Mouse (Mus musculus): ENCODE results near the gene Nup188. TPM values are rescaled to one million over a fixed set of nuclear protein-coding genes. Genes with fewer than 3 reads are reported as not detected.

The Nup188 gene
- polyA plus RNA-seq, 1 experiment from 2014 or later = 27.9 TPM

DNA sequence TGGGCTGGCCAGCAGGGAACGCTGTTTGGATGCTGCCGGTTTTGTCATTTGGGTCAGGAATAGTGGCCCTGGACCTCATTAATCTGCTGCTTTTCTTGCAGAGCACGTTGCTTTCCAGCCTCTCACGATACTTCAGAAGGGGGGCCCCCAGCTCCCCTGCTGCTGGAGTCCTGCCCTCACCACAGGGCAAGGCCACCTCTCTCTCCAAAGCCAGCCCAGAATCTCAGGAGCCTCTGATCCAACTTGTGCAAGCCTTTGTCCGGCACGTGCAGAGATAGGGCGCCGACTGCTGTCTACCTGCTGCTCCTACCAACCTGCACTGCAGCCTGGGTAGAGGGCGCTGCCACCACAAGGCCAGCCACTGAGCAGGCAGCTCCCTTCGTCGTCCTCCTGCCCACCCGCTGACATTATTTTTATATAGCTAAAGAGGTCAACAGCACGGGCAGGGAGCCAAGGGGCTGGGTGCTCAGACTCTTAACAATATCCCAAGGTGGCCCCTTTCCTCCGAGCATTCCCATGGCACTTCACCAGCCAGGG is 57.5 kb downstream of the Nup188 start:
- H3K4me2 ChIP-seq (replicated peaks) = no peak overlapping the region
- no peak overlapping the region for H3K4me3 ChIP-seq (replicated peaks)
- no peaks in the 10 kb centered on the region for H3K9me3 ChIP-seq
- no peaks in the 10 kb centered on the region for H3K4me1 ChIP-seq (replicated peaks)
- H3K27me3 ChIP-seq = no peaks in the 10 kb centered on the region
- ATAC-seq = no peak
- H3K9ac ChIP-seq (replicated peaks) = no peak overlapping the region
- 72% methylated on average over 14 of the region's 14 CpGs for WGBS
- H3K36me3 ChIP-seq = peaks cover 100% of the 10 kb centered on the region
- H3K27ac ChIP-seq = peak overlapping the region; percentile 30; the same call in 1 of the 2 replicates

DNA sequence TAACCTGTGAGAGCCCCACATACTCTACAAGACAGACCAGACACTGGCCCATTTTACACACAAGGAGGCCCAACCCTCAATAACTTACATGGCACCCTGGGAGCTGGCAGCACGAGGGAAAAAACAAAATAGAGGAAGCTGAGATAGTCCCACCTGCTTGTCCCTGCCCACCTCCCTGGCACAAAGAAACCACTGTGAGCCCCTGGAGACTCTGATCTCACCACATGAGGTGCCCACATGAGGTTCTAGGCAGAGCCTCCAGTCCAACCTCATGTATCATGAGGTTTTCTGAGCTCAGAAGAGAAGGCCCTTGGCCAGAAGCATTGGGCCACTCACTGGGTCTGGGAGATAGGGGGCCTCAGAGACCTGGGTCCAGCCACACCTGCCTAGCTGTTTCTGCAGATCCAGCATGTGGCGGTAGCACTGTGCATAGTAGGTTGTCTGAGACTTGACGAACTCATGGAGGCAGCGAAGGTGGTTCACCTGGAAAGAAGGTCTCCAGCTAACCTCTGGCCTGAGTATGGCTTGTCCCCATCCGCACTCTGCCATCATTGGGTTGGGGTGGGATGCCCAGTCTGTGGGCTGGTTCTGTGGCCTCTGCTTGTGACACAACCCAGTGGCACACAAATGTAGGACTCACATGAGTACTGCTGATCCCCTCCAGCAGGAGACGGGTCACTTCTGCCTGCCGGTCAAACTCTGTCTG is 59.9 kb downstream of the Nup188 start:
- no peak for ATAC-seq
- no peaks in the 10 kb centered on the region for H3K27me3 ChIP-seq
- H3K9me3 ChIP-seq = no peaks in the 10 kb centered on the region
- no peak overlapping the region for H3K4me2 ChIP-seq (replicated peaks)
- no peak overlapping the region for H3K4me3 ChIP-seq (replicated peaks)
- no peak overlapping the region for H3K27ac ChIP-seq
- no peak overlapping the region for H3K9ac ChIP-seq (replicated peaks)
- H3K36me3 ChIP-seq = peaks cover 100% of the 10 kb centered on the region
- no peaks in the 10 kb centered on the region for H3K4me1 ChIP-seq (replicated peaks)
- WGBS = 93% methylated on average over 7 of the region's 7 CpGs

DNA sequence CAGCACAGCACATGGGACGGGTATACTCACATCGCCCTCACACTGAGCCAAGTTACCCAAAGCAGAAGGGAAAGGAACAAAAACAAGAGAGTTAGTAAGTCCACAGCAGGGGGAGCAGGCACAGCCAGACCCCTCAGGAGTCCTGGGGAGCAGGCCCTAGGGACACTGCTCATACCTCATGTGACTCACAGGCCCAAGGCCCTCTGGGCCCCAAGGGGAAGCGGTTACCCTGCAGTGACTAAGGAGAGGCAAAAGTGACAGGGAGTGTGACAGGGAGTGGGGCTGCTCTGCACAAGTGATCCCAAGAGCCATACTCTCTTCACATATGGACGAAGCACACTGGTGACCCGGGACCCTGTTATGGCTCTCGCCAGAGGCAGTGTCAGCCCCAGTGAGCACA is 63.0 kb downstream of the Nup188 start:
- Histone ChIP-seq H3K4me2 (replicated peaks) (no peak overlapping the region), H3K27ac (no peak overlapping the region), H3K27me3 (no peaks in the 10 kb centered on the region), H3K36me3 (peaks cover 92% of the 10 kb centered on the region), H3K4me1 (replicated peaks) (no peaks in the 10 kb centered on the region), H3K9me3 (no peaks in the 10 kb centered on the region), H3K9ac (replicated peaks) (no peak overlapping the region), H3K4me3 (replicated peaks) (no peak overlapping the region)
- no peak for ATAC-seq
- WGBS = 90% methylated on average over 6 of the region's 6 CpGs

- no peak overlapping the region for H3K9ac ChIP-seq (replicated peaks)
- H3K4me3 ChIP-seq (replicated peaks) = no peak overlapping the region
- H3K4me1 ChIP-seq (replicated peaks) = peaks cover 9% of the 10 kb centered on the region
- H3K36me3 ChIP-seq = peaks cover 80% of the 10 kb centered on the region
- H3K9me3 ChIP-seq = no peaks in the 10 kb centered on the region
- WGBS = 88% methylated on average over 2 of the region's 2 CpGs
- H3K27ac ChIP-seq = no peak overlapping the region
- H3K4me2 ChIP-seq (replicated peaks) = no peak overlapping the region
- no peaks in the 10 kb centered on the region for H3K27me3 ChIP-seq
- ATAC-seq = no peak
Observed at GRCm38 (mm10) chr2:30351149-30351548, 65.0 kb downstream of the Nup188 start.

GRCm38 (mm10) chr2:30355861-30356260 is 69.7 kb downstream of the Nup188 start:
- WGBS = 70% methylated on average over 4 of the region's 4 CpGs
- Histone ChIP-seq H3K9ac (replicated peaks) (peak overlapping the region; percentile 91), H3K9me3 (no peaks in the 10 kb centered on the region), H3K4me3 (replicated peaks) (no peak overlapping the region), H3K4me2 (replicated peaks) (no peak overlapping the region), H3K36me3 (peaks cover 33% of the 10 kb centered on the region), H3K27ac (no peak overlapping the region), H3K4me1 (replicated peaks) (peaks cover 35% of the 10 kb centered on the region), H3K27me3 (no peaks in the 10 kb centered on the region)
- ATAC-seq = no peak

DNA sequence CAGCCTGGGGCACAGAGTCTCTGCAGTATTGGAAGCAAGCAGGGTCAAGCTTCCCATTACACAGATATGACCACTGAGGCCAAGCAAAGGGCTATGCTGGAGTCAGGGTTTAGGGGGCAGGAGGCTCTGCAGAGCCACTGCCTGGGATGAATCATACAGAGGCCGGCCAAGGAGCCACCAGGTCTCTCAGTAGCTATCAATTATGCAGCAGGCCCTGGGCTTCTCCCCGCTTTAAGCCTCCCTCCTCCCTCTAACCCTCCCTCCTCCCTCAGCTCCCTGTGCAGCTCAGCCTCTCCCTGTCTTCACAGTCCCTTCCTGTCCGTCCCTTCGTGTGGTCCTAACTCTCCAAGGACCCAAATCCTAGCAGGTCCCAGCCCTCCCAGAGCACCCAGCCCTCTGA is 70.1 kb downstream of the Nup188 start:
- H3K9me3 ChIP-seq = no peaks in the 10 kb centered on the region
- H3K4me3 ChIP-seq (replicated peaks) = no peak overlapping the region
- ATAC-seq = no peak
- peak overlapping the region; percentile 91 for H3K9ac ChIP-seq (replicated peaks)
- no peaks in the 10 kb centered on the region for H3K27me3 ChIP-seq
- 35% methylated on average over 4 of the region's 4 CpGs for WGBS
- no peak overlapping the region for H3K27ac ChIP-seq
- no peak overlapping the region for H3K4me2 ChIP-seq (replicated peaks)
- peaks cover 29% of the 10 kb centered on the region for H3K36me3 ChIP-seq
- peaks cover 35% of the 10 kb centered on the region for H3K4me1 ChIP-seq (replicated peaks)

DNA sequence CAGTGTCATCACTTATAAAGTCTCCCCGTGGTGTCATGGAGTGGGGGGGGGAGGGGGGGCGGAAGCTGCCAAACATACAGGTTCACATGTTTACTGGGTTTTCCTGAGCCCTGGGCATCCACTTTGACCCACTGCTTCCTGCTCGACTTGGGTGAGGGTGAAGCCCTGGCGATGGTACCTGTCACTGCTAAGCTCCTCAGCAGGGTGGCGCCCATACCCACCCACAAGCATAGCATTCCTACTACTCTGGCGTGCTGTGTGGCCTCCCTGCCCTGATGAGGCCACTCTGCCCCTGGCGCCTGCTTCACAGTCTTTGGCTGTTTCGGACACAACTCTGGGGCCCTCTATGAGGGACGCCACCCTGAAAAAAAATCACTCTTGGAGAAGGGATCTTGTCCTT is 70.7 kb downstream of the Nup188 start:
- H3K9ac ChIP-seq (replicated peaks) = peak overlapping the region; percentile 91
- H3K4me2 ChIP-seq (replicated peaks) = 0 out of 2 replicates have a peak overlapping the region, but pooled peaks have one; percentile 11
- ATAC-seq = no peak
- peaks cover 28% of the 10 kb centered on the region for H3K36me3 ChIP-seq
- H3K27ac ChIP-seq = no peak overlapping the region
- H3K27me3 ChIP-seq = no peaks in the 10 kb centered on the region
- no peak overlapping the region for H3K4me3 ChIP-seq (replicated peaks)
- H3K9me3 ChIP-seq = no peaks in the 10 kb centered on the region
- H3K4me1 ChIP-seq (replicated peaks) = peaks cover 35% of the 10 kb centered on the region
- whole genome bisulfite sequencing = 67% methylated on average over 9 of the region's 9 CpGs

- peaks cover 35% of the 10 kb centered on the region for H3K4me1 ChIP-seq (replicated peaks)
- 0 out of 2 replicates have a peak, but pooled peaks have one; percentile 4 for ATAC-seq
- peak overlapping the region; percentile 91 for H3K9ac ChIP-seq (replicated peaks)
- no peaks in the 10 kb centered on the region for H3K27me3 ChIP-seq
- H3K4me2 ChIP-seq (replicated peaks) = peak overlapping the region; percentile 94
- H3K27ac ChIP-seq = no peak overlapping the region
- no peaks in the 10 kb centered on the region for H3K9me3 ChIP-seq
- WGBS = 60% methylated on average over 8 of the region's 8 CpGs
- peak overlapping the region; percentile 84 for H3K4me3 ChIP-seq (replicated peaks)
- H3K36me3 ChIP-seq = peaks cover 21% of the 10 kb centered on the region
Observed at GRCm38 (mm10) chr2:30357552-30358510, 71.6 kb downstream of the Nup188 start.

DNA sequence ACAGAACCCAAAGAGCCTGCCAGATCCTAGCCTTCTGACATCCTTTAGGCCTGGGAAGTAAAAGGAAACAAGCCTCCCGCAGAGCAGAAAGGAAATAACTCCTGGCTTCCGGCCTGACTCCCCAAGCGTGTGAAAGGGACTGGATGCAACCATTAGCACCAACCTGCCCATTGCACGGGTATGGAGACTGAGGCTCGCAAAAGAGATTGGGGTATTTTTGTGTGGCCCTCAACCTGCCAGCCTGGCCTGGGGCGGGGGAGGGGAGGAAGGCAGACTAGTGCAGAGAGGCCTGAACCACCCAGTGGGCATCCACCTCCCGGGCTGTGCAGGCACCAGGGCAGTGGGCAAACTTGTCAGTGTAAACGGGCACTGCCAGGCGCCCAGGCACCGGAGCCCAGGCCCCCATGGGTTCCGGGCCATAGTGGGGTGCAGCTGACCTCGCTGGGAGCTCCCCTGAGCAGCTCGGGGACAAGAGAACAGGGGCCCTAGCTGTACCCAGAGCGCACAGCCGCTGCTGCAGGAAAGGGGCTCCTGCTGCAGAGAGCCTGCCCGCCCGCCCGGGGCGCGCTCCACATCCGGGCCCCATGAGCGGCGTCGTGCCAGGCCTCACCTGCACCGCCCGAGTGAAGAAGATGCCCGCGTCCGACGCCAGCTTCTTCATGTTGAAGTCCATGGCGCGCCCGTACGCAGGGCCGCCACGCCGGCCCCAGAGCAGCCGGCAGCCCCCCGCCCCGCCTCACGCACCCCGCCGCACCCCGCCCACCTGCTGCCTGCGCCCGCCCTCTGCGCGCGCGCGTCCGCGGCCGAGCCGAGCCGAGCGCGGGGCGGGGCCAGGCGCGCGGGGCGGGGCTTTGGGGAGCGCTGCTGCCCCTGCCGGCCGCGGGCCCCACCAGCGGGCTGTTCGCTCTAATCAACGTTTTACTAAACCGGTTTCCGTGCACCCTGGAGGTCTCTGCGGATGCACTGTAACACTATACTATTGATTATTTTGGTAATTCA is 72.6 kb downstream of the Nup188 start, which contains the start of gene Sh3glb2:
TSS of gene Sh3glb2 (minus strand) at position 805 of the 999 bp plus-strand sequence.
- Histone ChIP-seq H3K36me3 (peaks cover 11% of the 10 kb centered on the region), H3K27me3 (no peaks in the 10 kb centered on the region), H3K9me3 (no peaks in the 10 kb centered on the region), H3K27ac (peak within 1 kb of the TSS; percentile 77), H3K4me3 (replicated peaks) (peak within 1 kb of the TSS; percentile 84), H3K4me2 (replicated peaks) (peak within 1 kb of the TSS; percentile 94), H3K4me1 (replicated peaks) (peaks cover 35% of the 10 kb centered on the region), H3K9ac (replicated peaks) (peak within 1 kb of the TSS; percentile 91)
- peak; percentile 85 for ATAC-seq
- WGBS = 4% methylated on average over 51 of the region's 73 CpGs

DNA sequence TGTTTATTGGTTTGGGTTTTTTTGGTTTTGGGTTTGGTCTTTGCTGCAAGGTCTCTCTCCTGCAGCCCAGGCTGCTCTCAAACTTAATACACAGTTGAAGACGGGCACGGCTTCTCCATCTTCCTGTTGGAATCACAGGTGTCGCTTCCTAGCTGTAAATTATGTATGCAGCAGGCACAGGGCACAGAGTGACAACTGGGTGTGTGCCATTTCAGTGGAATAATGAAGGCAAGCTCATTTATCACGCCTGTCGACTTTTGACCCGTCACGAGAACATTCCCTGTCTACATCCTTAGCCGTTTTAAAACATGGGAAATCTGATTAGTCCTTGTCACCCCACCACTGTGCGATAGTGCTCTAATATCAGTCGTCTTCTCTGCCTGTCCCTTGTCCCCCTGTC is 74.4 kb downstream of the Nup188 start:
- 66% methylated on average over 10 of the region's 10 CpGs for WGBS
- ATAC-seq = no peak
- H3K9ac ChIP-seq (replicated peaks) = no peak overlapping the region

GRCm38 (mm10) chr2:30362865-30363264 is 76.7 kb downstream of the Nup188 start:
- Histone ChIP-seq H3K27ac (no peak overlapping the region), H3K36me3 (peaks cover 9% of the 10 kb centered on the region), H3K4me2 (replicated peaks) (no peak overlapping the region), H3K27me3 (no peaks in the 10 kb centered on the region), H3K4me1 (replicated peaks) (peaks cover 24% of the 10 kb centered on the region), H3K9me3 (no peaks in the 10 kb centered on the region), H3K9ac (replicated peaks) (no peak overlapping the region), H3K4me3 (replicated peaks) (no peak overlapping the region)
- ATAC-seq = no peak
- 69% methylated on average over 5 of the region's 5 CpGs for WGBS

More for the DNA sequence above, 74.4 kb downstream of the Nup188 start:
- Histone ChIP-seq H3K36me3 (no peaks in the 10 kb centered on the region), H3K9me3 (no peaks in the 10 kb centered on the region), H3K4me3 (replicated peaks) (no peak overlapping the region), H3K27me3 (no peaks in the 10 kb centered on the region), H3K27ac (no peak overlapping the region), H3K4me2 (replicated peaks) (no peak overlapping the region), H3K4me1 (replicated peaks) (peaks cover 44% of the 10 kb centered on the region)
